Mouse (Mus musculus) monocyte, adult 5-6 weeks (primary cell): ENCODE data around the gene Neurl1a. TPM values are rescaled to one million over a fixed set of nuclear protein-coding genes. Genes with fewer than 3 reads are reported as not detected.
A peak's percentile ranks its signal among the peaks of the same experiment; 100 is the strongest.

Experiments
- ATAC-seq: fragments of 153-309, 156-312 bp; replicated peaks from 2 replicates; pipeline ENCODE4 v1.8.0; 2017; ENCODE audit warnings: mild to moderate bottlenecking; ENCODE audit not compliant: low TSS enrichment, insufficient number of reproducible peaks, severe bottlenecking, poor library complexity, low FRiP score
- total RNA-seq: library from RNA; stranded (forward); fragments of 200-1000, 200-491, 200-594 nt; gene quantifications from 3 replicates; pipeline ENCODE4 v1.2.3, GENCODE M21; 2017

Neurl1a gene
- total RNA-seq, 1 experiment from 2014 or later: not detected

DNA sequence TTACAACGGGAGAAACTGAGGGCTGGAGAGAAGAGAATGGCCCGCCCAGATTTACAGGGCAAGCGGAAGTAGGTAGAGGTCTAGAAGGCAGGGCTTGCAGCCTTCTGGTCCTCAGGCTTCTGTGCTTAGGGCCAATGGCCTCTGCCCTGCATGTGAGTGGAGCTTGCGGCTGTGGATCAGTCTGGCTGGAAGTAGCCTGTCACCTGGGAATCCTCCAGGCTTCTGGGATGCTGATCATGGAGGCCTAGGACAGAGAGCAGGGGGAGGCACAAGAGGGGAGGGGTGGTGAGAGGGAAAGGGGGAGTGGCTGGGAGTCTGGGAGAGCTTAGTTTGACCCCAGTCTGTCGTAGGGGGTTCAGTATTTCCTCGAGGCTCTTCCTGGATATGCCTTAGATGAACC lies 23.8 kb downstream of the Neurl1a start:
- no peak for ATAC-seq

DNA sequence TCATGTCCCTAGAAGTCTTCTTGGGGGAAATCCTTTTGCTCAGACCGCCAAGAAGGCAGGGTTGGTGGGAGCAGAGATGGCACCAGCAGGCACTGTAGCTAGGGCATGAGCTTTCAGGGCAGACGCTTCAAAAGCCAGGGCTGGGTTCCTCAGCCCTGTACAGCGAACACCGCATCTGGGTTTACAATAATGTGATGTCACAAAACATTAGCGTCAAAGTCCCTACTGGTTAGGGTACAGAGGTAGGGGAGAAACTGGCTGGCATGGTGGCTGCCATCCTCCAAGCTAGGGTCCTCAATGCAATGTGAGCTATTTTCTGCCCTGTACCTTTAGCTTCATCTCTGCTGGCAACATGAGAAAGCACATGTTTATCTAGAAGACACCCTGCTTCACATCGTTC lies 24.4 kb downstream of the Neurl1a start:
- no peak for ATAC-seq

DNA sequence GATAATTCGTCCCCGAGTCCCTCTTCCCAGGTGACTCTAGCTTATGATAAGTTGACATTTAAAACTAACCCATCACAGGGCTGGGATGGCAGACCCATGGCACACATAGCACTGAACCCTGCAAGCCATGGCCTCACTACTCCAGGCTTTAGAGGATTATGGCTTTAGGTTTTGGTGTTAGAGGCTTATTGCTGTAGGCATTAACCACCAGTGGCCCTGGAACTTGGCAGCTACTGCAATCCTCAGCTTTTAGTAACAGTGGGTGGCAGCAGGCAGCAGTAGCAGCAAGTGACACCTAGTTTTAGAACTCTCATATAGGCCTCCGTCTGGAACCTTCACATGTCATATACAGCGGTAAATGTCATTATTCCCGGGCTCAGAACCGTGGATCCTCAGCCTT lies 26.0 kb downstream of the Neurl1a start:
- no peak for ATAC-seq

DNA sequence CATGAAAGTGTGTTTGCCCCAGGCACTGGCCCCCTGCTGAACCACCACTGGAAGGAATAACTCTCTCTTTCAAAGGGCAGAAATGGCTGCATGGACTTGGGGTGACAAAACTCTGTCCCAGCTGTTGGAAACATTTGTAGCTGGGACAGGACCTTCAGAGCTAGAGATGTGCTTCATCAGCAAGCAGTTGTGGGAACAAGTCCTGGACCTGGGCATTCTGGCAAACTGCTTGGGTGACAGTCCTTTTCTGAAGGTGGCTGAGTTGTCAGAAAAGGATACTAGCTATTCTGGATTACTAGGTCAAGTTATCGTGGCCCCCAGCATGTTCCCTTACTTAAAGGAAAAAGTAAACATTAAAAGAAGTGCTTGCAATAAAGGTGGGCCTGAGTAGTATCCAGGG lies 27.5 kb downstream of the Neurl1a start:
- ATAC-seq: no peak

DNA sequence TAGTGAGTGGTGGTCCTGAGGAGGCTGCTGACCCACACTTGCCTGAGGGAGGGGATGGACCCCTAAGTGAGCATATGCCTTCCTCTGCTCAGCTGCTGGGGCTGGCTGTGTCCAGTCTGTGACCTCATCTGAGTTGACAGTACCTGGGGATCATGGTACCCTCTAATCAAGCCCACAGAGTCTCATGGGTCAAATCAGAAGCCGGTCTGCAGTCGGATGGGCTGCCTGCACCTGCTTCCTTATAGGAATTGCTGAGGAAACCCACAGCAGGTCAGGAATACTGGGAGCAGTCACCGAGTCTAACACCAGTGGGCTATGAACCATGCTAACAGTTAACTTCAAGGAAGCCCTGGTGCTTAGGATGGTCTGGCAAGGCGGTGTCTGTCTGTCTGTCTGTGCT lies 31.8 kb downstream of the Neurl1a start:
- ATAC-seq: no peak

DNA sequence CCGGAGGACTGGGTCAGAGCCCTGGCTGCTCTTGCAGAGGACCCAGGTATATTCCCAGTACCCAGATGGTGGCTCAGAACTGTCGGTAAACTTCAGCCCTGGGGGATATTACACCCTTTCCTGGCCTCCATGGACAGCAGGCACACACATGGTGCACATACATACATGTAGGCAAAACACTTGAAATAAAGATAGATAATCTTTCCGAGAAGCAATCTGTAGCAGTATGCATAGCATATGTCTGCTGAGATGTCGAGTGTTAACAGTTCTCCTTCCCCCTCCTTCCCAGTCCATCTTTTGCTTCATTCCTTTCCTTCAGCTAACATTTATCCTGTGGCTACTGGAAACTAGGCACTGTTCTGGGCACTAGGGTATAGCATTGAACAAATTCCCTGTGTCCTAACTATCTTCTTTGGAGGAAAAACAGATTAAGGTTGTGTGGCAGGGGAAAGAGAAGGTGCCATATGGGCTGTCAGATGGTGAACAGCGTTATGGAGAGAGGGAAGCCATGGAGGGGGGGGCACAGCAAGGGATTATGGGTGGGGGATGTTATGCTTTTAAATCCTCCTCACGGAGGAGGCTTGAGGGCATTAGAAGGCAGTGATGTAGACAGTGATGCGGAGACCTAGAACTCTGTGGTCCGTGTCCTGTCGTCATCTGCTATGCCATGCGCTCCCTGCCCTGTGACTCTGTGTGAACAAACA lies 33.1 kb downstream of the Neurl1a start:
- ATAC-seq: no peak

DNA sequence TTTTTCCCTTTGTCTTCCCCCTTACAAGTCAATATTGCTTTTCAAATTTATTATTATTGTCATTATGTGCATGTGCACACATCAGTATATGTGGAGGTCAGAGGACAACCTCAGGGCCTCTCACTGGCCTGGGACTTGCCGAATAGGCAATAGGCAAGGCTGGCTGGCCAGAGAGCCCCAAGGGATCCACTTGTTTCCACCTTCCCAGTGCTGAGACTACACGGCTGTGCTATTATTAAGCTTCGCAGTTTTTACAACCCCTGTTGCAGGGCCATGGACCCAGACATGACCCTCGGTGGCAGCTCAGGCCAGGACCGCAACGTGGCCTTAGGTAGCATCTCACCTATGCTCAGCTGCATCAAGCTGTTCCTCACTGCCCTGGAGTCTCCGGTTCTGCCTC lies 33.8 kb downstream of the Neurl1a start:
- no peak for ATAC-seq

DNA sequence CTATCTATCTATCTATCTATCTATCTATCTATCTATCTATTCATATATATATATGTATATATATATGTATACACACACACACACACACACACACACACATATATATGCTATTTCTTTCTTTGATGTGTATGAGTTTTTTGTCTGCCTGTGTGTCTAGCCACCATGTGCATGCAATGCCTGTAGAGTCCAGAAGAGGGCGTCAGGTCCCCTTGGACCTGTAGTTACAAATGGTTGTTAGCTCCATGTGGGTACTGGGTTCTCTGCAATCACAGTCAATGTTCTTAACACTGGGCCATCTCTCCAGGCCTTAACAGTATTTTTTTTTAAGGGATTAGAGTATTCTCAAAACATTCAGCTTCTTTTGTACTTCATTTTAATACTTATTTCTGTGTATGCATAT lies 34.9 kb downstream of the Neurl1a start:
- no peak for ATAC-seq

DNA sequence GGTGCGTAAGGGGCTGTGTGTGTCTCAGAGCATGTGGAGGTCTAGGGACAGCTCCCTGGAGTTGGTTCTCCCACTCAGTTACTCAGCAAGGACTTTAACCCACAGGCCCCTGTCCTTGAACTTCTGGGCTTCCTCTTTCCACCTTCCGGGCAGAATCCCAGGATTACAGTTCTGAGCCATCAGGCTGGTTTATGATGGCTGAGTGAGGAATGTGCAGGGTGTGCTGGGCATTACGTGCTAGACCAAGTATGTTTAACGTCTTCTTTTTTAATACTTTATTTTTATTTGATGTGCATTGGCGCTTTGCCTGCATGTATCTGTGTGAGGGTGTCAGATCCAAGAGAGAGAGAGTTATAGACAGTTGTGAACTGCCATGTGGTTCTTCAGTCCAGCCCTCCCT lies 38.1 kb downstream of the Neurl1a start:
- no peak for ATAC-seq

DNA sequence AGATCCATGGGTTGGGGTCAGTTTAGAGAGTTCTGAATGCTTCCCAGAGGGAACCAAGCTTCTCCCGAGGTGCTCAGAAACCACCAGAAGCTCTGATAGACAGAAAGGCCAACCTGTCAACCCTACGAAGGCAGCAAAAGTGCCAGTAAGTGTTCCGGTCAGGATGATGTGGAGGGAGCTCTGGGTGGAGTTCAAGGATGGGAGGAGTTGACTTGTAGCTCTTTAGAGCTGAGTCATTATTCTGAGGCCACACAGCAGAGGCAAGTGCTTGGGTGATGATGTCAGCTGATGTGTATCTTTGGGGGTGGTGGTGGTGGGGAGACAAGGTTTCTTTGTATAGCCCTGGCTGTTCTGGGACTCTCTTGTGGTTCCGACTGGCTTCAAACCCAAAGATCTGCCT lies 41.0 kb downstream of the Neurl1a start:
- no peak for ATAC-seq

DNA sequence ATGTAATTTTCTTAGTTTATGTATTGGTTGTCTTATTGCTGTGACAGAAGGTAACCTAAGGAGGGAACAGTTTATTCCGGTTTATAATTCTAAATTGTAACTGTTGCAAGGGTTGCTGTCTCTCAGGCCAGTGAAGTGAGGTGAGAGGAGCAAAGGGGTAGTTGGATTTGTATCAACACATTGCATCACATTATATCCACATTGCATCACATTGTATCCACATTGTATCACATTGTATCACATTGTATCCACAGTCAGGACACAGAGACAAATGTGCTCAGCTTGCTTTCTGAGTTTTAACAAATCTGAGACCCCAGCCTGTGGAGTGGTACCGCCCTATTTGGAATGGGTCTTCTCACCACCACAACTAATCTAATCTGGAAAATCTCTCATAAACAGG lies 41.6 kb downstream of the Neurl1a start:
- ATAC-seq: 0 out of 2 replicates have a peak, but pooled peaks have one; percentile 24

DNA sequence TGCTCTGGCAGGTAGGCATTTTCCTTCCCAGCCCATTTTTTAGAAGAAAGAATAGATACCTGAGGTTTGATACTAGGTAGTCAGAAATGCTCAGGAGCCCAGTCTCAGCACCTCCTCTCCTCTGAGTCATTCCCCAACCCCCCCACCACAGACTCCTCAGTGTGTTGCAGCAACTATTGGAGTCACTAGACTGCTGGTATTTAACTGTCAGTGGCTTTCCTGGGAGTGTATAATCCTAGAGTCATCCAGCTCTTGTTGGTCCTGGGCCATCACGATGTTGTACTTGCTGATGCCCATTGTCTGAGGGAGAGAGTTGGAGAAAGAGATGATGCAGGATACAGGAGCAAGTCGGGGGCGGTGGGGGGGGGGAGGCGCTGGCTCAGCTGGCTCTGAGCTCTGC lies 42.4 kb downstream of the Neurl1a start:
- ATAC-seq: no peak

DNA sequence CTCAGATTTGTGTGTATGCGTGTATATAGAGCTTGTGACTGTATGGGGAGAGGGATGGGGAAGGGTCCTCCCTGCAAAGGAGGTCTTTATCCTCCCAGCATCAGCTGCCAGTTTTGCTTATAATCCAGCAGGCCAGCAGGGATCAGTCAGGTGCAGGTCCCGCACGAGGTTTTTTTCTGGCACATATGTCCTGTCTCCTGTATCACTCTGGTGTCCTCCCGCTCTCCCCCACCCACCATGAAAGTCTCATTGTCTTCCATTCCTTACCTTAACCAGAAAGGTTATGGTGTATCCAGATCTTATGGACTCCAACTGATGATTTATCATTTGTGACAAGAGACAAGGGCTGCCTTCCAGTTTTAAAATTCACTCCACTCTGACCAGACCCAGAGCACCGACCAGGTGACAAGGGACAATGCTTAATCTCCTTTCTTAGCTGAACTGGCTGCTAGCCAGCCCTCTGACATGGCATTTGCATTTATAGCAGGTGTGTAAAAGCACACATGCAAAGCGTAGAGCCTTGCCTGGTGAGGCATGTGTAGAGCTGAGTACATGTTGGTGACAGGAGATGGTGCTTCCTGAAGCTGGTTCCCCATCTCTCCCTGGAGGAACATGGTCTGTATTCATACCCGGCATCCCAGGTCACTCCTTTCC lies 43.0 kb downstream of the Neurl1a start:
- ATAC-seq: no peak

DNA sequence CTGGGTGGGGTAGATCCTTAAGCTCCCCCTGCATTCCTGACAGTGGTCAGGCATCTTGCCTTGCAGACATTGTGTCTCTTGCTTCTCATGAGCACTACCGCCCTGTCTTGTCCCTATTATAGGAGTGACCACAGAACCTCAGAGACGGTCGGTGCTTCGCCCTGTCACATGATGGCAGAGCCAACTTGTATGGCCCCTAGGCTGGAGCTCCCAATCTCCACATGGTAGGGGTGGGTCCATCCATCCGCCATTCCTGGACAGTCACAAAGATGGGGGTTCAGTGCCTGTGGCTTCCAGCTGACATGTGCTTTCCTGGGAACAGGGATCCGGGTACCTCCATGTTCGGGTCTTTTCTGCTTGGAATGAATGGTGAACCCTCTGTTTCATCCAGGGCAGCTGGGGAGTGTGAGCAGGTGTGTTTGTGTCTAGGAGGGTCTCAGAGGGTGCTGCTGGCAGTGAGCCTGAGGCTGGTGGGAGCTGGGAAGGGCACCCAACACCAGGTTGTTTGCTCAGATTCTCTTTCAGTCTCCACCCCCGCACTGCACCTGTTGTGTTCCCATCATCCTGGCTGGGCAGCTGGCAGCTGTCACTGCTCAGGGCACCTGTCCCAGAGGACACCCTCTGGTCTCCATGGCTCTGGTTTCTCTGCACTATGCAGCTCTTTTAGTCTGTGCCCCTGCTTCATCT lies 43.7 kb downstream of the Neurl1a start:
- ATAC-seq: no peak

DNA sequence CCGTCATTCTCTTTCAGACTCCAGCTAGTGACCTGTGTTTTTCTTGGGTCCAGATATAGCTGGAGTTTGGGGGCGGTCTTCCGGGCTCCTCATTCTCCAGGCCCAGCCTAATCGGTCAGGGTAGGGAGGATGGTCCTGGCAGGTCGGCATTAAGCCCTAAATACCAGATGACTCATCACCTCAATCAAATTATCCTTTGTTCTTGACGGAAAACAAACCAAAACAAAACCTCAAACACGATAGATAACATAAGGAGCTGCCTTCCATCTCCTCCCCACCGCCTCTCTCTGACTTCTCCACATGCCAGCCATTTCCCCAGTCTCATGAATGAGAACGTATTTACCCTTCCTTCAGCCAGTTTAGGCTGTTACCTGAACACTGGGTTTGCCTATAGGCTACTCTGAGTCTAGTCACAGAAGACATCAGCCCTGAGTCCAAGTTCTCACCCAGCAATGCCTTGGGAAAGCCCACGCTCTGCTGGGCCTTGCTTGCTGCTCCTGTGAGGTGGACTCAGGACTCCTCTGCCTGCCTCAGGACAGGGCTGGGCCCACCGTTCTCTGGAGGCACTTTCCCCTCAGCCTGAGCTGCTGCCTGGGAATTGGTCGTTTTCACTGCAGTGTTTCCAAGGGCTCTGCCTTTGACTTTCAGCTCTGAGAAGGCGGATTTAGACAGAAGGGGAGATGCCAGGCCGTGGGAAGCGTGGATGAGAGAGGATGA lies 44.4 kb downstream of the Neurl1a start:
- ATAC-seq: no peak

DNA sequence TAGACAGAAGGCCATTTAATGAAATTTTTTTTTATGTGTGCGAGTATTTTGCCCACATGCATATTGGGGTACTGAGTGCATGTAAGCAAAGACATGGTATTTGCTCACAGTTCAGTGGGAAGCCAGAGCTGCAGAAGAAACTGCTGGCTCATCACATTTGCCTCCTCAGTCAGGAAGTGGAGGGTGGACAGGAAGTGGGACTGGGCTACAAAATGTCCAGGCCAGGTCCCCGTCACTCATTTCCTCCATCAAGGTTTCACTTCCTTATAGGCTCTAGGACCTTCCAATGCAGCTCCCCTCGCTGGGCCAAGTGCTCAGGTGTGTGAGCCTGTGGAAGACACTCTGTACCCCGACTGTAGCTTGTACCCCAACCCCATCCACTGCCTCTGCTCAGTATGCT lies 46.1 kb downstream of the Neurl1a start:
- peak; percentile 82 for ATAC-seq

DNA sequence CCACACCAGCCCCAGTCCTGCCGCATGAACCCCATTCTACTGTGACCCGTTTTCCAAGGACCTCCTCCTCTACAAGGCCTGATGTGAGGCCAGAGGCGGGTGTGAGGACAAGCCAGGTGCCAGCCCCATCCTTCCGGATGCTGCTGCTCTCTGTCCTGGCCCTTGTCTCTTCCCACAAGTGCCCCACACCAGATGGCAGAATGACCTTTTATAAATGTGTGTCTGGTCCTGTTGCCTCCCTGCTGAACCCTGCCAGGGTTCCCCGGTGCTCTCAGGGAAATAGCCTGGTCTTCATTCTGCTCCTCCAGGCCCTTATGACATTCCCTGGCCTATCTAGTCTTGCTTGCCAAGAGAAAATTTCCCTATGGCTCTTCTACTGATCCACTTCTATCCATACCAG lies 47.2 kb downstream of the Neurl1a start:
- ATAC-seq: no peak

DNA sequence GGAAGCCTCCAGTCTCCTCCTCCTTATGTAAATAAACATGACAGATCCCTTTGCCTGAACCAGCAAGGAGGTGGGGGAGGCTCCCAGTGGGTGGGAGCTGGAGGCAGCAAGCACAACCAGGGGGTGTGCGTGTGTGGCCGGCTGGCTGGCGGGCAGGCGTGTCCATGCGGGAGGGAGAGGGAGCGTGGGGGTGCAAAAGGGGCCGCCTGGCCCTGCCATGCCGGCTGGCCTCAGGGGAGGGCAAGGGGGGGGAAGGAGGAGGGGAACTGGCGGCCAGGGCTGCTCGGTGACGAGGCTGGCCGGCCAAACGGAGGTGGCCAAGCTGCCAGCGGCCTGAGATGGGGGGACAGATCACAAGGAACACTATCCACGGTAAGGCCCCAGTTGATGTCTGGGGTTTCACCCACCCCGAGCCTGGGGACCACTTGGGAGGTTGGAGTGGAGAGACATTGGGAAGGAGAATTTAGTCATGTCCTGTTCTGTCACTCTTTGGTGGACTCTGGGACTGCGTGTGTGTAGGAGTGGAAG lies 50.2 kb downstream of the Neurl1a start:
- ATAC-seq: no peak

DNA sequence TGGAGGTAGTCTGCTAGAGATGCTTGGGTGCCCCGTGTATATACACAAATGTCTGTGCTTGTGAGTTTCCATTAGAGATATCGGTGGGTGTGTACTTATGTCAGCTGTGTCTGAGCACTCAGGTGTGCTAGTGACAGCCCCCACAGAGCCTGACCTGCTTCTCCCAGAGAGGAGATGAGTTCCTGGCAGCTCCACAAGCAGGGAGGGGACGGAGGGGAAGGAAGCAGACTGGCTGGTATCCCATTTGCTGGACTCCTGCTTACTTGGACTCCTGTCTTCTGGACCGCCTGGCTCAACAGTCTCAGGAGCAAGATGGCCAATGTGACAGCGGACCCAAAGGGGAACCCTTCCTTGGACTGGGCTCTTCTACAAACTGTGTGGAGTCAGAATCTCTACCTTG lies 50.8 kb downstream of the Neurl1a start:
- no peak for ATAC-seq
